Mouse (Mus musculus) limb, embryonic 12.5 days (tissue): Measurements from ENCODE around the gene Cped1. TPM values are rescaled to one million over a fixed set of nuclear protein-coding genes. Genes with fewer than 3 reads are reported as not detected.
A peak's percentile ranks its signal among the peaks of the same experiment; 100 is the strongest.

Source experiments
- ATAC-seq: fragments of 200-750 bp; cut with Nextera tagmentation; 2 replicates; pipeline ENCODE4 v1.8.0; 2017; ENCODE audit warnings: low read depth, moderate TSS enrichment; ENCODE audit not compliant: insufficient number of reproducible peaks, insufficient read depth, low FRiP score, low TSS enrichment
- H3K27ac ChIP-seq: fragments of 300-500 bp; sonication (generic); 2 replicates; pipeline ENCODE4 v1.5.1; 2016; ENCODE audit warnings: mild to moderate bottlenecking, moderate library complexity
- H3K27me3 ChIP-seq: fragments of 300-500 bp; sonication (generic); 2 replicates; pipeline ENCODE4 v1.6.1; 2016; ENCODE audit warnings: mild to moderate bottlenecking, moderate library complexity
- H3K36me3 ChIP-seq: fragments of 300-500 bp; sonication (generic); 2 replicates; pipeline ENCODE4 v1.6.1; 2016; ENCODE audit warnings: mild to moderate bottlenecking, moderate library complexity
- H3K4me1 ChIP-seq: fragments of 300-500 bp; sonication (generic); replicated peaks from 2 replicates; pipeline ENCODE4 v1.6.1; 2016
- H3K4me2 ChIP-seq: fragments of 300-500 bp; sonication (generic); 2 replicates; pipeline ENCODE4 v1.6.1; 2016; ENCODE audit warnings: mild to moderate bottlenecking, moderate library complexity
- H3K4me3 ChIP-seq: fragments of 300-500 bp; sonication (generic); replicated peaks from 2 replicates; pipeline ENCODE4 v1.5.1; 2016; ENCODE audit warnings: mild to moderate bottlenecking
- H3K9ac ChIP-seq: fragments of 300-500 bp; sonication (generic); replicated peaks from 2 replicates; pipeline ENCODE4 v1.6.1; 2016; ENCODE audit warnings: mild to moderate bottlenecking, moderate library complexity
- H3K9me3 ChIP-seq: fragments of 300-500 bp; sonication (generic); 2 replicates; pipeline ENCODE4 v1.6.1; 2016; ENCODE audit warnings: mild to moderate bottlenecking, moderate library complexity
- WGBS: fragments of 180-500 bp; shearing (Covaris S2); methylation state at CpG from one replicate; pipeline ENCODE4 v1.1.7; 2016; 5-methylcytosine and 5-hydroxymethylcytosine counted together
- polyA plus RNA-seq: library from polyadenylated mRNA; unstranded; fragments of >200 nt; fragmentation: Nextera tagmentation; extraction: Ambion mirVana; gene quantifications from 2 replicates; pipeline ENCODE4 v1.2.1, GENCODE M21; 2016

The Cped1 gene
- polyA plus RNA-seq, 1 experiment from 2014 or later, result 62.3 TPM

DNA sequence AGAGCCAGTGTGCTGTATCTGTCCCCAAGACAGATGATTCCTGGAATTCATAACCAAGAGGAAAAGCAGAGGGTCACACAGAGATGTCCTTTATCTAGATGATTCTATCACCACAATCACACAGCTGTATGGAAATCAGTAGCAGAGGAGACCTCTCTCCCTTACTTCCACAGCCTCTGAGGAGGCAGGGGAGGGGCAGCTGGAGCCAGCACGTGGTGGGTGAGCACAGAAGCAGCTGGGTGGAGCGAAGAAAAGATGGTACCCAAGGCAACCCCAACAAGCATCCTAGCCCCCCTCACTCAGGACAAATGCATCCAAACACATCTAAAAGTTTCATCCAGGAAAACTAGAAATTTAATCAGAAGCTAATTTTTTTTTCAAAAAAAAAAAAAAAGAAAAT is 182.7 kb downstream of the Cped1 start:
- H3K4me2 ChIP-seq, result no peak overlapping the region
- ATAC-seq, result no peak

DNA sequence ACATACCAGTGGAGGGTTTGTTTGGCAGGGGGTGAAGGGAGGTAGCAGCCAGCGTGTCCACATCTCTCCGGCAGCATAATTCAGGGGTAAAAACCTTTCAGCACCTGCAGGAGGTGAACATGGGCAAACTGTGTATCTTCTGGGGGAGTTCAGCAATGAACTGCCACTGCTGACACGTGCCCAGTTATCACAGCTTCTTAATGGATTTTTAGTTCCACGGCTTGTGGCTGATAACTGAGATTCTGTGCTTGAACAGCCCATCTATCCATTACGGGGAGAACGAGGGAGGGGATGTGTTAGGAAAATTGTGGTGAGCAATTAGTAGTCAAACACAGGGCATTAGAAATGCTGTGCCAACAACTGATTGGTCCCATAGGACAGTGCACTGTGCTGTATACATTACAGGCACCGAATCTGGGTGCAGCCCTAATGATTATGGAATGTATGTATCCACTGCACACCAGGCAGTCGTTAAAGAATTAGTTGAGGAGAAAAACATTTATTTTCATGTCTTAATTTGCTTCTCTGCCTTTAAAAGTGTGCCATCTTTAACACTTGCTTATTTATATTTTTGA is 193.1 kb downstream of the Cped1 start:
- H3K9me3 ChIP-seq, result no peaks in the 10 kb centered on the region
- H3K4me1 ChIP-seq, result no peaks in the 10 kb centered on the region
- no peak overlapping the region for H3K4me2 ChIP-seq
- H3K27me3 ChIP-seq, result no peaks in the 10 kb centered on the region
- WGBS, result 90% methylated on average over 8 of the region's 8 CpGs
- ATAC-seq, result no peak
- no peak overlapping the region for H3K27ac ChIP-seq
- H3K9ac ChIP-seq, result no peak overlapping the region
- no peak overlapping the region for H3K4me3 ChIP-seq
- H3K36me3 ChIP-seq, result peaks cover 21% of the 10 kb centered on the region; the same call in 1 of the 2 replicates

More for the DNA sequence above, 182.7 kb downstream of the Cped1 start:
- H3K27ac ChIP-seq, result no peak overlapping the region
- no peaks in the 10 kb centered on the region for H3K4me1 ChIP-seq
- H3K27me3 ChIP-seq, result no peaks in the 10 kb centered on the region
- H3K36me3 ChIP-seq, result peaks cover 16% of the 10 kb centered on the region
- no peak overlapping the region for H3K4me3 ChIP-seq
- no peaks in the 10 kb centered on the region for H3K9me3 ChIP-seq
- H3K9ac ChIP-seq, result no peak overlapping the region
- 84% methylated on average over 2 of the region's 2 CpGs for WGBS

DNA sequence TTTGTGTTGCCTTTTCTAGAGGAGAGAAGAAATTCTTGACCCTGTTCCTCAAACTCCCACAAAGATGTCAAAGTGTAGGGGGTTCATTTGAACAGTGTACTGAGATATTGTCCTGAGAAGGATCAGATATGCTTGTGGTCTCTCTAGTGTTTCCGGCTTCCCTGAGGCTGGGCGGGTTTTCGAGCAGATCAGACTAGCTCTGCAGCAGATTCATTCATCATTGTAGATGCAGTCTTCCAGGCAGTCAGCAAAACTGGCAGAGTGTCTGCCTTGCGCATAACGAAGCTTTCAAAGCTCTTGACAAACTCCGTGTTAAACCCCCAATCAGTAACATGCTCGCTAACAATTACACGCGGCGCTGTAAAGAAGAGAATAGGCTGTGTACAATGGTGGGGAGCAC is 194.6 kb downstream of the Cped1 start:
- Histone ChIP-seq H3K4me2 (no peak overlapping the region), H3K27ac (no peak overlapping the region), H3K9me3 (no peaks in the 10 kb centered on the region), H3K36me3 (peaks cover 25% of the 10 kb centered on the region; the same call in 1 of the 2 replicates), H3K4me1 (no peaks in the 10 kb centered on the region), H3K4me3 (no peak overlapping the region), H3K27me3 (no peaks in the 10 kb centered on the region), H3K9ac (no peak overlapping the region)
- no peak for ATAC-seq
- WGBS, result 86% methylated on average over 10 of the region's 10 CpGs

DNA sequence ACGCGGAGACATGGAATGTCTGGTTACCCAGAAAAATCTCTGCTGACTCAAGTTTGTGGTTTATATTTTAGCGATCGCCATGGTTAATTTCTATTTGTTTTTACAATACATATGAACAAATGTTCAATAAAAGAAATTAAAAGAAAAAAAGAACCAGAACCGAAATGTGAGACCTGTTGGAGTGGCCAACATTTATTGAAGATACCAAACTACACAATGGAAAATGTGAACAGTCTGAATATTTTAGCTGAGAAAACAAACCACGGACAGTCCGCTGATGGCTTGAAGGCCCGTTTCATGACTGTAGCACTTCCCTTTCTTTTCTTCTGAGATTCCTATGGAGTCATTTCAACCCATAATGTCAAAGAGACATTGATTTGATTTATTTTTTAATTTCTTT is 201.3 kb downstream of the Cped1 start:
- Histone ChIP-seq H3K4me1 (peaks cover 7% of the 10 kb centered on the region), H3K9me3 (no peaks in the 10 kb centered on the region), H3K36me3 (peaks cover 18% of the 10 kb centered on the region; the same call in 1 of the 2 replicates), H3K27me3 (no peaks in the 10 kb centered on the region), H3K27ac (no peak overlapping the region), H3K9ac (no peak overlapping the region), H3K4me3 (no peak overlapping the region), H3K4me2 (no peak overlapping the region)
- no peak for ATAC-seq
- 87% methylated on average over 8 of the region's 8 CpGs for WGBS

DNA sequence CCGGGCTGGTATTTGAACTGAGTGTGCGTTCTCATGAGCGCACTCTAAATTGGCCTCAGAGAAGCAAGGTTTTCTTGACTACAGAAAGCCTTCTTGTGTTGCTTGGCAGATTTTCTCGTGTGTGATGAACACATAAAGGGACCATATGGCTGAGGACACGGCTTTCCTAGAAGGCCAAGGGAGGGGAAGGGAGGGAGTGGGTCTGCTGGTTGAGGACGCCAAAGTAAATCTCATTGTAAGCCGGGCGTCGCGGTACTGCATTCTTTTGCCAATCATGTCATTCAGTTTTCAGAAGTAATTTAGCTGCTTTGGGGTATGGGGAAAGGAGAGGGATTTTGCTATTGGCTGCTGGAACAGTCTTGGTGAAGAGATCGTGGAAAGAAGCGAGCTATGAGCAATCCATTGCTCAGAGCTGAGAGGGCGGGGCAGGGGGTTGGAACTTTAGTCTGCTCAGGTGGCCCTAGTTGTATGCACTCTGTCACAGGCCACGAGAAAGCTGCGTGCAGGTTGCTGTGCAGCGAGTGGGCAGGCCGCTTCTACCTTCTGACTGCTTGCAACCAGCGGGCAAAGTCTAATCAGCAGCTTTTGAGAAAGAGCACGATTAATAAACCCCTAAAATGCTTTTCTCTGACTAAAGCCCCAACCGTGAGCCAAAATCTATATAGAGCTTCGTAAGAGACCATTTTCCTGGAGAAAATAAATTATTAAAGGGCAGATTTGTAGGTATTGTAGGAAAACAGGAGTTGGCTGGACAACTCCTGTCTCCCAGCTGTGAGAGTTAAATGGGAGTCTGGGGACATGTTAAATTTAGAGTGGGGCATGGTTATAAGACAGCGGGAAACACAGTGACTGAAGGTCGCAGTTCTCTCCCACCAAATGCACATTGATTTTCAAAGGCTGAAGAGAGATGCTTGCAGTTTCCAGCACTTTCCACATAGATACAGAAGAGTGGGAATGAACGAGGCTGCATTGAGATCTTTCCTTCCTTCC is 203.9 kb downstream of the Cped1 start:
- 71% methylated on average over 24 of the region's 24 CpGs for WGBS
- Histone ChIP-seq H3K4me1 (peaks cover 7% of the 10 kb centered on the region), H3K4me2 (peak overlapping the region; percentile 0; the same call in 1 of the 2 replicates), H3K9ac (no peak overlapping the region), H3K4me3 (no peak overlapping the region), H3K36me3 (peaks cover 3% of the 10 kb centered on the region; the same call in 1 of the 2 replicates), H3K27me3 (no peaks in the 10 kb centered on the region), H3K27ac (peak overlapping the region; percentile 71; the same call in 1 of the 2 replicates), H3K9me3 (no peaks in the 10 kb centered on the region)
- peak; percentile 73; the same call in 1 of the 2 replicates for ATAC-seq

DNA sequence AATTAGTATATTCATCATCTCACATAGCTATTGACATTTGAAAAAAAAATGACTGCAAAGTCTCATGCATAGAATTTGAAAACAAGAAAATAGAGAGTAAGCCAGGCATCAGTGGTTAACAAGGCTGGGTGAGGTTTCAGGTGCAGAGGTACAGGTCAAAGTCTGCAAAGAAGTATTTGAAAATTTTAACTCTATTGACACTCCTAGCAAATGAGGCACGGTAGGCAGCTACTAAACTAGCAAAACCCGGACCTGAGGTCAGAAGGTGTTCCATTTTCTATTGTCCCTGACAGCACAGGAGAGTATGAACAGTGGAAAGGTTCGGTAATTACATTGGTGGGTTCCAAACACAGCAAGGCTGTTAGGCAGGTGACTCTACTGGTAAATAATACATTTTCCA is 212.9 kb downstream of the Cped1 start:
- 90% methylated on average over 3 of the region's 3 CpGs for WGBS
- H3K4me3 ChIP-seq, result no peak overlapping the region
- H3K27me3 ChIP-seq, result no peaks in the 10 kb centered on the region
- no peak overlapping the region for H3K27ac ChIP-seq
- H3K9me3 ChIP-seq, result no peaks in the 10 kb centered on the region
- H3K4me2 ChIP-seq, result no peak overlapping the region
- no peak for ATAC-seq
- peaks cover 18% of the 10 kb centered on the region for H3K4me1 ChIP-seq
- H3K36me3 ChIP-seq, result peaks cover 5% of the 10 kb centered on the region; the same call in 1 of the 2 replicates
- H3K9ac ChIP-seq, result no peak overlapping the region

DNA sequence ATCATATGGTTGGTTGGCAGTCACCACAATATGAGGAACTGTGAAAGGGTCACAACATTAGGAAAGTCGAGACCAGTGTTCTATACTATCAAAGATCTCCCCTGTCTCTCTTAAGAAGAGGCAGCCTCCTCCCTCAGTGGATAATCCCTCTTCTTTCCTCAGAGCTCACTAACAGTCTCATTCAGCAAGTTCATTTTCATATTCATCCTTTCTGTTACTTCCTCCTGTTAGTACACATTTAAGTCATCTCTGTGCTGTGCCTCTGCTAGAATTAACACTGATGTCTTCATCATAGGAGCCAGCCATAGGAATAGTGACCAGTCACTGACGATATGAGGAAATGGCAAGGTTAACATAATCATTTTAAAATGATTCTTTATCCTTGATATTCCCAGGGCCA is 213.8 kb downstream of the Cped1 start:
- H3K27me3 ChIP-seq, result no peaks in the 10 kb centered on the region
- H3K4me1 ChIP-seq, result peaks cover 21% of the 10 kb centered on the region
- no peak overlapping the region for H3K27ac ChIP-seq
- no peak for ATAC-seq
- no peak overlapping the region for H3K9ac ChIP-seq
- no peak overlapping the region for H3K4me3 ChIP-seq
- 89% methylated on average over 2 of the region's 2 CpGs for WGBS
- no peak overlapping the region for H3K4me2 ChIP-seq
- H3K36me3 ChIP-seq, result peaks cover 5% of the 10 kb centered on the region; the same call in 1 of the 2 replicates
- no peaks in the 10 kb centered on the region for H3K9me3 ChIP-seq

DNA sequence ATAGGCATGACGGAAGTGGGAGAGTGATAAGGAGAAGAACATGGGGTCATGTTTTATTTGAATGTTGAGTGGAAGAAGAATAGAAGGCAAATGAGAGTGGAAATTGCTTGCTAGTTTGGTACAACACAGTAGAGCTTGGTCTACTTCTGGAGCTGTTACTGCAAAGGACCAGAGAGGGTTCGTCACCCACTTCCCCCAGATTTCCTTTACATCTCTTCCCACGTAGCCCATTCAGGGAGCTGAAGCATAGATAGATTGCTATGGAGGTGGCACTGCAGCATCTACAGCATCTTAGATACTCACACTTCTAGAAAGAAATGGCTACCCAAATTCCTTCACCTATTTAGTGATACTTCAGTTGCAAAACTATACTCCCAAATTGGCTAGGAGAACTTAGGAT is 214.4 kb downstream of the Cped1 start:
- 80% methylated on average over 3 of the region's 3 CpGs for WGBS
- H3K27ac ChIP-seq, result no peak overlapping the region
- no peak overlapping the region for H3K4me2 ChIP-seq
- H3K36me3 ChIP-seq, result peaks cover 5% of the 10 kb centered on the region; the same call in 1 of the 2 replicates
- no peak overlapping the region for H3K9ac ChIP-seq
- H3K27me3 ChIP-seq, result no peaks in the 10 kb centered on the region
- no peak overlapping the region for H3K4me3 ChIP-seq
- ATAC-seq, result no peak
- peaks cover 24% of the 10 kb centered on the region for H3K4me1 ChIP-seq
- no peaks in the 10 kb centered on the region for H3K9me3 ChIP-seq

DNA sequence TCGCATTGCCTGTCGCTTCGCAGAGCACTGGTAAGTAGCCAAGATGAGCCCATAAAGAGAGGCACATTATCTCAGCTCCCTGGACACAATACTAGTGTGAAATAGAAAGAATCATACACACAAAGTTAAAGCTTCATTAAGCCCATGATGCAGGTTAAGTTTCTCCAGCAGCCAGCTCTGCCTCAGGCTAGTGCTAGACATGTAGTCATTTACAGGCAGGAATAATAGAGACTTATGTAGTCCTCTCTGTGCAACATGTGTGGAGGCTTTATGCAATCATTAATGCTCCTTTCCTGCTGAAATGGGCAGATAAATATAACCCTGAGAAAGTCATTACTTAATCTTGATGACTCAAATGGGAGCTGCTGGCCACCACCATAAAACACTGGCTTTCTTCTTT is 216.2 kb downstream of the Cped1 start:
- ATAC-seq, result 0 out of 2 replicates have a peak, but pooled peaks have one; percentile 49

DNA sequence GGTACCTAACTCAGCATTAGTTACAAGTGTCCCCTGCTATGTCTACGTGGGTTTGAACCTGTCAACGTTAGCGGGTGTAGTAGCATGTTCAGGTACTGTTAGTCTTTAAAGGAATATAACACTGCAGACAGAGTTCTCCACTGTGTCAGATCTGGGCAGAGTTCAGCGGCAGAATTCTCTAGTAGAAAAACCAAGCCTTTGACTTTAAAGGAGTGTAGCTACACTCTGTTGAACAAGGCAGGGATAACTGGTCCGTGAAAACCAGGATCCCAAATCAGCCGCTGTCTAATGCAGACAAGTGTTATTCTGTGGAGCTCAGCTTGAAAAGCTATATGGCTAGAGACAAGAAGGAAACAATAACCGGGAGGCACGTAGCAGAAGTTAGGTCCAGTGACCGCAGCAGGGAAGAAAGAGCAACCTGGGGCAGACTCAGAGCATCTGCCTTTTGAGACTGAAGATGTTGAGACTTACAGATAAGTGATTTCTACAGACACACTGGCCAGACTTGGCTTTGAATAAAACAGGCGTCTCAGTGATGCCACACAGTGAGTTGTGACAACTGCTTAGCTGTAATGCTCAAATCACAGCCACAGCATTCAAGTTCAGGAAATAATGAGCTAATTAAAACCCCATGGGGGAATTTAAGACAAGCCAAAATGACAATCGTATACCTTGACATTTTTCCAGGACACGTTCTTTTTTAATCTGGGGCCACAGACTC is 219.5 kb downstream of the Cped1 start:
- Histone ChIP-seq H3K4me1 (peaks cover 36% of the 10 kb centered on the region), H3K4me2 (peak overlapping the region; percentile 14; the same call in 1 of the 2 replicates), H3K9ac (no peak overlapping the region), H3K36me3 (no peaks in the 10 kb centered on the region), H3K27me3 (no peaks in the 10 kb centered on the region), H3K27ac (no peak overlapping the region), H3K4me3 (no peak overlapping the region), H3K9me3 (no peaks in the 10 kb centered on the region)
- ATAC-seq, result no peak
- 44% methylated on average over 12 of the region's 12 CpGs for WGBS

More for the DNA sequence above, 216.2 kb downstream of the Cped1 start:
- no peak overlapping the region for H3K9ac ChIP-seq
- peak overlapping the region; percentile 59; the same call in 1 of the 2 replicates for H3K27ac ChIP-seq
- H3K36me3 ChIP-seq, result peaks cover 5% of the 10 kb centered on the region; the same call in 1 of the 2 replicates
- H3K27me3 ChIP-seq, result no peaks in the 10 kb centered on the region
- H3K9me3 ChIP-seq, result no peaks in the 10 kb centered on the region
- H3K4me3 ChIP-seq, result no peak overlapping the region
- no peak overlapping the region for H3K4me2 ChIP-seq
- WGBS, result 62% methylated on average over 3 of the region's 3 CpGs
- H3K4me1 ChIP-seq, result peaks cover 36% of the 10 kb centered on the region

DNA sequence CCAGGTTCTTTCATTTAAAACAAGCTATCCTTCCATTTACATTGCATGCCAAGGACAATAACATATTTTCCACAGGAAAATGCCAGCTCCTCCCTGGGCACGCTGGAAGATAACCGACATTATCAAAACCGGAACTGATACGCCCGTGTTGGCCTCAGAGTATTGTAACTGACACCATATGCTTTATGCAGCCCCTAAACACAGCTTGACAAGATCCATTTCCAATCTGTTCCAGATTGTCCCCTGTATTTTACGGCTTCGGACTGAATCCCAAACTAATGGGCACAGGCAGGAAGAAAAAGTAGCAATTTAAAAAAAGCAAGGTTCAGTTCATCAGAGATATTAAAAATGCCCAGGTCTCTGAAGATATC is 220.0 kb downstream of the Cped1 start:
- Histone ChIP-seq H3K9ac (no peak overlapping the region), H3K4me3 (no peak overlapping the region), H3K36me3 (no peaks in the 10 kb centered on the region), H3K27me3 (no peaks in the 10 kb centered on the region), H3K9me3 (no peaks in the 10 kb centered on the region), H3K27ac (no peak overlapping the region), H3K4me2 (peak overlapping the region; percentile 14; the same call in 1 of the 2 replicates), H3K4me1 (peaks cover 36% of the 10 kb centered on the region)
- 19% methylated on average over 7 of the region's 7 CpGs for WGBS
- ATAC-seq, result no peak
